Mouse (Mus musculus): ENCODE measurements around the gene Gabarap. TPM values are rescaled to one million over a fixed set of nuclear protein-coding genes. Genes with fewer than 3 reads are reported as not detected.

Gabarap gene
- total and polyA plus RNA-seq, 2 experiments: 175 to 430 TPM

GRCm38 (mm10) chr11:69974907-69975306 is 16.0 kb upstream of the Gabarap start:
- Histone ChIP-seq H3K4me3 (ENCODE audit: insufficient read depth, low read depth, low read length) (no peak overlapping the region), H3K9ac (ENCODE audit: low read depth, low read length) (no peak overlapping the region), H3K36me3 (ENCODE audit: control insufficient read depth, insufficient read depth, low read length) (peaks cover 21% of the 10 kb centered on the region), H3K27ac (replicated peaks; ENCODE audit: insufficient read depth, low read depth, low read length) (no peak overlapping the region), H3K79me2 (ENCODE audit: control insufficient read depth, insufficient read depth, low read length) (no peaks in the 10 kb centered on the region), H3K27me3 (ENCODE audit: control insufficient read depth, insufficient read depth, low read length) (no peaks in the 10 kb centered on the region), H3K4me1 (ENCODE audit: control insufficient read depth, insufficient read depth, low read length) (no peaks in the 10 kb centered on the region)
- TF ChIP-seq POLR2A (IDR thresholded peaks at IDR 0.05; ENCODE audit: extremely low read depth, insufficient read depth, low read length) (no peak), CTCF (IDR thresholded peaks at IDR 0.05; ENCODE audit: low read depth, low read length) (no peak)
- WGBS: 96% methylated on average over 2 of the region's 2 CpGs
- DNase-seq (ENCODE audit: extremely low read depth, low read depth, low spot score): no peak

DNA sequence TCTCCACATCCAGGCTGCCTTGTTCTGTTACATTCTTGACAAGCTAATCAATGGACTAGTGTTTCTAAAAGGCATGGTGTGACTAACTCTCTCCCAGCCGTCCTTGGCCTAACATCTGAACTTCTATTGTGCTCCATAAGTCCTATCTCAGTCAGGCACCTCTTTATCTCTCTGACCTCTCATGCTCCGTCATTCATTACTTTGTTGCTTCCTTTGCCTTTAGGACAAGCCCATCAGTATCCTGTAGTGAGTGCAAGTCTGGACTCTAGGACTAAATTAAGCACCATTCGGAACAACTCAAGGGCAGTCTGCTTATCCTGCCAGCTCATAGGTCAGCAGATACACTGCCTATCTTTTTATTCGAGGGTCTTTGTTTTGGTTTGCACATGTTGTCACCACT is 14.7 kb upstream of the Gabarap start:
- H3K9ac ChIP-seq (ENCODE audit: low read depth, low read length): no peak overlapping the region
- WGBS: 79% methylated on average over 4 of the region's 4 CpGs
- DNase-seq (ENCODE audit: extremely low read depth, low read depth, low spot score): no peak
- H3K27me3 ChIP-seq (ENCODE audit: control insufficient read depth, insufficient read depth, low read length): no peaks in the 10 kb centered on the region
- no peak overlapping the region for H3K27ac ChIP-seq (replicated peaks; ENCODE audit: insufficient read depth, low read depth, low read length)
- no peaks in the 10 kb centered on the region for H3K4me1 ChIP-seq (ENCODE audit: control insufficient read depth, insufficient read depth, low read length)
- peaks cover 3% of the 10 kb centered on the region; the same call in 1 of the 2 replicates for H3K79me2 ChIP-seq (ENCODE audit: control insufficient read depth, insufficient read depth, low read length)
- no peak for TF ChIP-seq POLR2A (IDR thresholded peaks at IDR 0.05; ENCODE audit: extremely low read depth, insufficient read depth, low read length)
- H3K36me3 ChIP-seq (ENCODE audit: control insufficient read depth, insufficient read depth, low read length): peaks cover 21% of the 10 kb centered on the region
- H3K4me3 ChIP-seq (ENCODE audit: insufficient read depth, low read depth, low read length): no peak overlapping the region

DNA sequence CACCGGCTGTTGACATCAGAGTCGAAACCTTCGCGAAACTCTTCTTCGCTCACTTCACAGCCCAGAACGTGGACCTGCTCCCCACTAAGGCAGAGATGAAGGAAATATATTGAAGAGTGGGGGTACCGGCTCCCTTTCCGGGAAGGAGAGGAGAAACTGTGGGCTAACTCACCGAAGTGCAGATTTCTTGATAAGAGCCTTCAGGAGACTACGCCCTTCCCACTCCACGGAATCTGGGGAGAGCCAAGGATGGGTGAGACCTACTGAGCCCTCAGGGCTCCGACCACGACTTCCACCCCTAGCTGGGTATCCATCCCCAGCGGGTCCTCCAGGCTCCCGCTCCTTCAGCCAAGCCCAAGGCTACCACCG is 11.1 kb upstream of the Gabarap start:
- peaks cover 7% of the 10 kb centered on the region for H3K36me3 ChIP-seq (ENCODE audit: control insufficient read depth, insufficient read depth, low read length)
- peak overlapping the region; percentile 33 for H3K27ac ChIP-seq (replicated peaks; ENCODE audit: insufficient read depth, low read depth, low read length)
- peak overlapping the region; percentile 89 for H3K4me3 ChIP-seq (ENCODE audit: insufficient read depth, low read depth, low read length)
- no peaks in the 10 kb centered on the region for H3K27me3 ChIP-seq (ENCODE audit: control insufficient read depth, insufficient read depth, low read length)
- H3K4me1 ChIP-seq (ENCODE audit: control insufficient read depth, insufficient read depth, low read length): peaks cover 19% of the 10 kb centered on the region; the same call in 1 of the 2 replicates
- peak overlapping the region; percentile 70 for H3K9ac ChIP-seq (ENCODE audit: low read depth, low read length)
- TF ChIP-seq POLR2A (IDR thresholded peaks at IDR 0.05; ENCODE audit: extremely low read depth, insufficient read depth, low read length) (no peak), CTCF (IDR thresholded peaks at IDR 0.05; ENCODE audit: low read depth, low read length) (no peak)
- WGBS: 4% methylated on average over 16 of the region's 16 CpGs
- peaks cover 16% of the 10 kb centered on the region; the same call in 1 of the 2 replicates for H3K79me2 ChIP-seq (ENCODE audit: control insufficient read depth, insufficient read depth, low read length)
- no peak for DNase-seq (ENCODE audit: extremely low read depth, low read depth, low spot score)

DNA sequence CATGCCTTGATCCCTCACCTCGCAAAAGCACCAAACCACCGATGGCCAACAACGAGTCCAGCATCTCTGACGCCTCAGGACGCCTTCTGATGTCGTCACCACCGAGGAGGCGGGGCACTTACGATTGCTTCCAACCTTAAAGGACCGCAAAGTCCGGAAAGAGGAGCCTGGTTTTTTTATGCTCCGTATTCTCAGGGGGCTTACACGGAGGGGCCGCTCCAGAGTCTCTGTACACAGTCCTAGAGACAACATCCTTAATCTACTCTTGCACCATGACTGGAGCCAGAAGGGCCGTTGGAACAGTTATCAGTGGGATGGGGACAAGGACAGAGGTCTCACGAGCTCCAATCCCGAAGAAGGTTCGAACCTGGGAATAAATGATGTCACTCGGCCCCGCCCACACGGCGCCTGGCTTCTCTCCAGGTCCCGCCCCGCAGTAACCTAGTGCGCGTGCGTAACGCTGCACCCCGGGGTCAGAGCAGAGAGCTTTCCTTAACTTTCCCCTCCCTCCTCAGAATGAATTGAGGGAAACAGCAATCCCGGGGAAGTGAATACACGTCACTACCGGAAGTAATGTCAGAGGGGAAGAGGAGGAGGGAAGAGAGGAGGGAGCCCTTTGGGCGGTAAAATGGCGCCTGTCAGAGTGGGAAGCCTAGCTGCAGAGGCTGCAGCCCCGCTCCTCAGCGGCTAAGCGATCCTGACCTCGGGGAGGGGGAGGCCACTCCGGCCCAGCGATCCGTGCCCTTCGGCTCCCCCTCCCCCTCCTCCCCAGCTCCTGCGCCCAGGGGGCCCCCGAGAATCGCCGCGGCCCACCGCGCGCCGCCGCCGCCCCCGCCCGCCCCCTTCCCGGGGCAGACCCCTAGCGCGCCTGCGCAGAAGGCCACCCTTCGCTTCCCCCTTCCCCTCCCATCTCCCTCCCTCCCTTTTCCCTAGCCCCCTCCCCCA is 10.5 kb upstream of the Gabarap start:
- Histone ChIP-seq H3K4me1 (ENCODE audit: control insufficient read depth, insufficient read depth, low read length) (peaks cover 19% of the 10 kb centered on the region; the same call in 1 of the 2 replicates), H3K27ac (replicated peaks; ENCODE audit: insufficient read depth, low read depth, low read length) (peak overlapping the region; percentile 85), H3K36me3 (ENCODE audit: control insufficient read depth, insufficient read depth, low read length) (peaks cover 10% of the 10 kb centered on the region; the same call in 1 of the 2 replicates), H3K27me3 (ENCODE audit: control insufficient read depth, insufficient read depth, low read length) (no peaks in the 10 kb centered on the region), H3K4me3 (ENCODE audit: insufficient read depth, low read depth, low read length) (peak overlapping the region; percentile 89), H3K79me2 (ENCODE audit: control insufficient read depth, insufficient read depth, low read length) (peaks cover 16% of the 10 kb centered on the region; the same call in 1 of the 2 replicates), H3K9ac (ENCODE audit: low read depth, low read length) (peak overlapping the region; percentile 95)
- no peak for TF ChIP-seq CTCF (IDR thresholded peaks at IDR 0.05; ENCODE audit: low read depth, low read length)
- TF ChIP-seq POLR2A (IDR thresholded peaks at IDR 0.05; ENCODE audit: extremely low read depth, insufficient read depth, low read length): peak; percentile 89
- under 1% methylated on average over 45 of the region's 60 CpGs for WGBS
- DNase-seq (ENCODE audit: extremely low read depth, low read depth, low spot score): peak; percentile 98

- TF ChIP-seq POLR2A (IDR thresholded peaks at IDR 0.05; ENCODE audit: extremely low read depth, insufficient read depth, low read length) (no peak), CTCF (IDR thresholded peaks at IDR 0.05; ENCODE audit: low read depth, low read length) (no peak)
- peaks cover 11% of the 10 kb centered on the region; the same call in 1 of the 2 replicates for H3K36me3 ChIP-seq (ENCODE audit: control insufficient read depth, insufficient read depth, low read length)
- 1% methylated on average over 43 of the region's 43 CpGs for WGBS
Measured at GRCm38 (mm10) chr11:69981141-69981762, 9.7 kb upstream of the Gabarap start, which contains the start of gene Ctdnep1. Gene Ctdnep1 (plus strand): TSS chr11:69981156.

More at GRCm38 (mm10) chr11:69981141-69981762, 9.7 kb upstream of the Gabarap start, which contains the start of gene Ctdnep1:
- H3K4me1 ChIP-seq (ENCODE audit: control insufficient read depth, insufficient read depth, low read length): peaks cover 19% of the 10 kb centered on the region; the same call in 1 of the 2 replicates
- peak within 1 kb of the TSS; percentile 95 for H3K9ac ChIP-seq (ENCODE audit: low read depth, low read length)
- H3K27me3 ChIP-seq (ENCODE audit: control insufficient read depth, insufficient read depth, low read length): no peaks in the 10 kb centered on the region
- H3K4me3 ChIP-seq (ENCODE audit: insufficient read depth, low read depth, low read length): peak within 1 kb of the TSS; percentile 89
- peak within 1 kb of the TSS; percentile 85 for H3K27ac ChIP-seq (replicated peaks; ENCODE audit: insufficient read depth, low read depth, low read length)
- DNase-seq (ENCODE audit: extremely low read depth, low read depth, low spot score): no peak
- peaks cover 16% of the 10 kb centered on the region; the same call in 1 of the 2 replicates for H3K79me2 ChIP-seq (ENCODE audit: control insufficient read depth, insufficient read depth, low read length)

Measured in liver, adult 2 months (tissue).